Mouse (Mus musculus): ENCODE measurements around the gene Apoc2. TPM values are rescaled to one million over a fixed set of nuclear protein-coding genes. Genes with fewer than 3 reads are reported as not detected.
A peak's percentile ranks its signal among the peaks of the same experiment; 100 is the strongest.

The Apoc2 gene
- polyA plus RNA-seq, 1 experiment from 2014 or later = 0.57 TPM

DNA sequence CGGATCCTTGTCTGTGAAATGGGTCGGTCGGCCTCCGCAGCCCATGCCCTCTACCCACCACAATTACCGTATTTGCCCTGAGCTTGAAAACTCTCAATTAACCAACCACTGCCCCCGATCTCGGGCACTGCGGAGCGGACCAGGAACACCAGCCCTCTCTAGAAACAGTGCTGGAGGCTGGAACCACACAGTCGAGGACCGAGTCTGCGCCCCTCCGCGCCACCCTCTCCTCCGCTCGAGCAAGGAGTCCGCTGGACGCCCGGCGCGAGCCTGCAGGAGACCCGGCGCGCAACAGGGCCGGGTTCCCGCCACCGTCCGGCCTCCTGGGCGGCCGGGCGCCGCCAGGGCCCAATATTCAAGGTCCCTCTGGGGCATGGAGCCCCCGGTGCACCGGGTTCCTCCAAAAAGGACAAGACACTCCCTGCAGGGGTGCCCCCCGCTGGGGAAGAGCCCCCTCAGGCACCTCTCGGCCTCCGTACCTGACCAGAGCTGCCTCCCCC, 13.2 kb downstream of the Apoc2 start:
- Histone ChIP-seq H3K4me3 (ENCODE audit: control insufficient read depth in 1 of 2, insufficient read depth in 1 of 2, low read depth in 1 of 2, low read length in 2 of 2) (peak overlapping the region; percentile 75 to 100), H3K9me3 (ENCODE audit: control insufficient read depth, low read length) (no peaks in the 10 kb centered on the region), H3K36me3 (ENCODE audit: control insufficient read depth, insufficient read depth, low read length) (peaks cover 21% of the 10 kb centered on the region), H3K4me1 (ENCODE audit: control insufficient read depth in 2 of 2, insufficient read depth in 2 of 2, low read length in 2 of 2) (peaks cover 15 to 32% of the 10 kb centered on the region in 2 experiments), H3K27me3 (ENCODE audit: control insufficient read depth, insufficient read depth, low read length) (no peaks in the 10 kb centered on the region), H3K4me2 (ENCODE audit: low read length) (peak overlapping the region; percentile 91), H3K27ac (replicated peaks in 1 of 2; ENCODE audit: control insufficient read depth in 1 of 2, insufficient read depth in 1 of 2, low read depth in 2 of 2, low read length in 2 of 2) (peak overlapping the region in 1 of 2 experiments; percentile 93; a peak in 2 of 4 replicates), H3K9ac (ENCODE audit: low read length) (peak overlapping the region; percentile 100)
- ATAC-seq (ENCODE audit: insufficient number of reproducible peaks, insufficient read depth, low FRiP score, low read depth) = peak; percentile 23
- WGBS = under 1% methylated on average over 32 of the region's 37 CpGs

GRCm38 (mm10) chr7:19663940-19664339, 13.8 kb downstream of the Apoc2 start:
- H3K9ac ChIP-seq (ENCODE audit: low read length) = peak overlapping the region; percentile 100

DNA sequence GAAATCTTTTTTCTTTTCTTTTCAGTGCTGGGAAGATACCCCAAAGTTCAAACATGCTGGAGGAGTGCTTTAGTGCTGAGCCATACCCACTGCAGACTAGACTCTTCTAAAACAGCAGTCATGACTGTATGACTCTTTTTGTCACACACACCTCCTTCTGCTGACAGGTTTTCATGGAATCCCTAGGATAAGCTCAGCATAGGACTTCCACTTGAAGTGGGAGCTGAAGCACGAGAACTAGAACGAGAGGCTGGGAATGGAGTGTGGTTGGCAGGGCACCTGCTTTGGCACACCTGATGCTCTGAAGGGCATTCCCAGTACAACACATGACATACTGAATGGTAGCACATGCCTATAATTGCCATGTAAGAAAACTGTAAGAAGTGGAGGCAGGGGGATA, 25.1 kb downstream of the Apoc2 start:
- 51% methylated on average over 2 of the region's 2 CpGs for WGBS
- no peaks in the 10 kb centered on the region for H3K27me3 ChIP-seq (ENCODE audit: control insufficient read depth, insufficient read depth, low read length)
- H3K4me3 ChIP-seq (ENCODE audit: control insufficient read depth in 1 of 2, insufficient read depth in 1 of 2, low read depth in 1 of 2, low read length in 2 of 2) = no peak overlapping the region
- no peak overlapping the region for H3K4me2 ChIP-seq (ENCODE audit: low read length)
- peaks cover 83% of the 10 kb centered on the region for H3K36me3 ChIP-seq (ENCODE audit: control insufficient read depth, insufficient read depth, low read length)
- H3K9me3 ChIP-seq (ENCODE audit: control insufficient read depth, low read length) = no peaks in the 10 kb centered on the region
- 0 out of 4 replicates have a peak overlapping the region, but pooled peaks of 1 of the 2 experiments have one; percentile 17 for H3K27ac ChIP-seq (replicated peaks in 1 of 2; ENCODE audit: control insufficient read depth in 1 of 2, insufficient read depth in 1 of 2, low read depth in 2 of 2, low read length in 2 of 2)
- 0 out of 4 replicates have a peak, but pooled peaks cover 0 to 4% of the 10 kb centered on the region in 2 experiments for H3K4me1 ChIP-seq (ENCODE audit: control insufficient read depth in 2 of 2, insufficient read depth in 2 of 2, low read length in 2 of 2)
- H3K9ac ChIP-seq (ENCODE audit: low read length) = no peak overlapping the region
- no peak for ATAC-seq (ENCODE audit: insufficient number of reproducible peaks, insufficient read depth, low FRiP score, low read depth)

More at GRCm38 (mm10) chr7:19663940-19664339, 13.8 kb downstream of the Apoc2 start:
- Histone ChIP-seq H3K27ac (replicated peaks in 1 of 2; ENCODE audit: control insufficient read depth in 1 of 2, insufficient read depth in 1 of 2, low read depth in 2 of 2, low read length in 2 of 2) (no peak overlapping the region), H3K4me2 (ENCODE audit: low read length) (peak overlapping the region; percentile 91), H3K4me1 (ENCODE audit: control insufficient read depth in 2 of 2, insufficient read depth in 2 of 2, low read length in 2 of 2) (peaks cover 11 to 28% of the 10 kb centered on the region in 2 experiments), H3K4me3 (ENCODE audit: control insufficient read depth in 1 of 2, insufficient read depth in 1 of 2, low read depth in 1 of 2, low read length in 2 of 2) (peak overlapping the region; percentile 75 to 100), H3K36me3 (ENCODE audit: control insufficient read depth, insufficient read depth, low read length) (peaks cover 21% of the 10 kb centered on the region), H3K9me3 (ENCODE audit: control insufficient read depth, low read length) (no peaks in the 10 kb centered on the region), H3K27me3 (ENCODE audit: control insufficient read depth, insufficient read depth, low read length) (no peaks in the 10 kb centered on the region)
- 14% methylated on average over 8 of the region's 8 CpGs for WGBS
- ATAC-seq (ENCODE audit: insufficient number of reproducible peaks, insufficient read depth, low FRiP score, low read depth) = no peak

- H3K9ac ChIP-seq (ENCODE audit: low read length) = no peak overlapping the region
- H3K4me2 ChIP-seq (ENCODE audit: low read length) = no peak overlapping the region
- H3K4me1 ChIP-seq (ENCODE audit: control insufficient read depth in 2 of 2, insufficient read depth in 2 of 2, low read length in 2 of 2) = 0 out of 4 replicates have a peak, but pooled peaks cover 0 to 4% of the 10 kb centered on the region in 2 experiments
- ATAC-seq (ENCODE audit: insufficient number of reproducible peaks, insufficient read depth, low FRiP score, low read depth) = no peak
- no peak overlapping the region for H3K4me3 ChIP-seq (ENCODE audit: control insufficient read depth in 1 of 2, insufficient read depth in 1 of 2, low read depth in 1 of 2, low read length in 2 of 2)
- H3K27me3 ChIP-seq (ENCODE audit: control insufficient read depth, insufficient read depth, low read length) = no peaks in the 10 kb centered on the region
- H3K36me3 ChIP-seq (ENCODE audit: control insufficient read depth, insufficient read depth, low read length) = peaks cover 85% of the 10 kb centered on the region
- H3K27ac ChIP-seq (replicated peaks in 1 of 2; ENCODE audit: control insufficient read depth in 1 of 2, insufficient read depth in 1 of 2, low read depth in 2 of 2, low read length in 2 of 2) = no peak overlapping the region
- H3K9me3 ChIP-seq (ENCODE audit: control insufficient read depth, low read length) = no peaks in the 10 kb centered on the region
- 80% methylated on average over 6 of the region's 6 CpGs for WGBS
These were observed 26.5 kb downstream of the Apoc2 start for GRCm38 (mm10) chr7:19651063-19651786.

GRCm38 (mm10) chr7:19641223-19641622, 36.5 kb downstream of the Apoc2 start:
- no peak for ATAC-seq (ENCODE audit: insufficient number of reproducible peaks, insufficient read depth, low FRiP score, low read depth)
- Histone ChIP-seq H3K36me3 (ENCODE audit: control insufficient read depth, insufficient read depth, low read length) (peaks cover 100% of the 10 kb centered on the region), H3K27me3 (ENCODE audit: control insufficient read depth, insufficient read depth, low read length) (no peaks in the 10 kb centered on the region), H3K4me1 (ENCODE audit: control insufficient read depth in 2 of 2, insufficient read depth in 2 of 2, low read length in 2 of 2) (peaks cover 0 to 4% of the 10 kb centered on the region in 2 experiments; a peak in 1 of 4 replicates), H3K27ac (replicated peaks in 1 of 2; ENCODE audit: control insufficient read depth in 1 of 2, insufficient read depth in 1 of 2, low read depth in 2 of 2, low read length in 2 of 2) (no peak overlapping the region), H3K4me2 (ENCODE audit: low read length) (no peak overlapping the region), H3K9me3 (ENCODE audit: control insufficient read depth, low read length) (no peaks in the 10 kb centered on the region), H3K9ac (ENCODE audit: low read length) (no peak overlapping the region), H3K4me3 (ENCODE audit: control insufficient read depth in 1 of 2, insufficient read depth in 1 of 2, low read depth in 1 of 2, low read length in 2 of 2) (no peak overlapping the region)
- WGBS = 86% methylated on average over 4 of the region's 4 CpGs

DNA sequence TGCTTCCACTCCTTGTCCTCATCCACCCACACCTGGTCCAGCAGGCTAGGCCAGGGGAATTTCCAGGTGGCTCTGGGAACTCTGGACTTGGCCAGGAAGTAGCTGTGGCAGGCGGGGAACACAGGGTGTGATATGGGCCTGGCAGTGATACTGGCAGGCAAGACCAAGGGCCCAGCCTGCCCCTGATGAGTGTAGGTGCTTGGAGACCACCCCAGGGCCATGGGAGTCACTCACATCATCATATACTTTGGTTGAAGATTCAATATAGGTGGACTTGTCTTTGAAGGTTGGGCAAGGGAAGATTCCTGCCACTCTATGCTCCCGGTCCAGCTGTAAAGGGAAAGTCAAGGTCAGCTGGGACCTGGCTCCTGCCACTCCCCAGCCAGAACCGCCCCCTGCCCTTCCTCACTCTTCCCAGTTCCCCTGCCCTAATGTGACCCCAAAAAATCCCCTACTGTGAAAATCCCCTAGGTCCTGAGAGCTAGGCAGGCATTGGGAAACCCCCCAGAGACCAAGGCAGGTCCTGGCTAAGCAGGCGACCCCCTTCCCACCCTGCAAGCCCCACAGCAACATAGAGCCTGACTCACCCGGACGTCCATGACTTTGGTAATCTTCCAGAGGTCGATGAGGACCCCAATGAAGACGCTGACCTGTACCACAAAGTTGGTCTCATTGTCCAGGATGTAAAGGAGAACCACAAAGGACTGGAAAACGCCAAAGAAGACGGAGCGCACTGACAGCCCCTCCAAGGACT, 42.5 kb downstream of the Apoc2 start:
- Histone ChIP-seq H3K4me3 (ENCODE audit: control insufficient read depth in 1 of 2, insufficient read depth in 1 of 2, low read depth in 1 of 2, low read length in 2 of 2) (no peak overlapping the region), H3K4me1 (ENCODE audit: control insufficient read depth in 2 of 2, insufficient read depth in 2 of 2, low read length in 2 of 2) (peaks cover 0 to 5% of the 10 kb centered on the region in 2 experiments; a peak in 1 of 4 replicates), H3K9me3 (ENCODE audit: control insufficient read depth, low read length) (no peaks in the 10 kb centered on the region), H3K9ac (ENCODE audit: low read length) (no peak overlapping the region), H3K27me3 (ENCODE audit: control insufficient read depth, insufficient read depth, low read length) (no peaks in the 10 kb centered on the region), H3K36me3 (ENCODE audit: control insufficient read depth, insufficient read depth, low read length) (peaks cover 85% of the 10 kb centered on the region), H3K4me2 (ENCODE audit: low read length) (no peak overlapping the region), H3K27ac (replicated peaks in 1 of 2; ENCODE audit: control insufficient read depth in 1 of 2, insufficient read depth in 1 of 2, low read depth in 2 of 2, low read length in 2 of 2) (no peak overlapping the region)
- no peak for ATAC-seq (ENCODE audit: insufficient number of reproducible peaks, insufficient read depth, low FRiP score, low read depth)
- WGBS = 82% methylated on average over 11 of the region's 11 CpGs

GRCm38 (mm10) chr7:19634591-19634990, 43.1 kb downstream of the Apoc2 start:
- Histone ChIP-seq H3K9me3 (ENCODE audit: control insufficient read depth, low read length) (no peaks in the 10 kb centered on the region), H3K27me3 (ENCODE audit: control insufficient read depth, insufficient read depth, low read length) (no peaks in the 10 kb centered on the region), H3K36me3 (ENCODE audit: control insufficient read depth, insufficient read depth, low read length) (peaks cover 78% of the 10 kb centered on the region), H3K4me2 (ENCODE audit: low read length) (no peak overlapping the region), H3K4me3 (ENCODE audit: control insufficient read depth in 1 of 2, insufficient read depth in 1 of 2, low read depth in 1 of 2, low read length in 2 of 2) (no peak overlapping the region), H3K4me1 (ENCODE audit: control insufficient read depth in 2 of 2, insufficient read depth in 2 of 2, low read length in 2 of 2) (peaks cover 0 to 5% of the 10 kb centered on the region in 2 experiments; a peak in 1 of 4 replicates), H3K27ac (replicated peaks in 1 of 2; ENCODE audit: control insufficient read depth in 1 of 2, insufficient read depth in 1 of 2, low read depth in 2 of 2, low read length in 2 of 2) (no peak overlapping the region), H3K9ac (ENCODE audit: low read length) (no peak overlapping the region)
- 88% methylated on average over 2 of the region's 2 CpGs for WGBS
- no peak for ATAC-seq (ENCODE audit: insufficient number of reproducible peaks, insufficient read depth, low FRiP score, low read depth)
